Mouse (Mus musculus) gastrocnemius, adult 8-10 months (tissue): ENCODE data around the gene Wfs1. TPM values are rescaled to one million over a fixed set of nuclear protein-coding genes. Genes with fewer than 3 reads are reported as not detected.
"Not testable (repeated sequence)": the region's sequence is repeated elsewhere in the genome, so short reads cannot be mapped to it uniquely, and the experiment has no call there.

Source experiments
- DNase-seq, 2 experiments: peaks; one replicate each; pipeline ENCODE4 v3.0.0; 2022; ENCODE audit warnings: low spot score in 2 of 2
- total RNA-seq, 4 experiments: library from RNA; stranded (reverse); gene quantifications; 2 replicates each; pipeline ENCODE4 v1.2.4; 2022

Wfs1 gene
- total RNA-seq: 10 to 100 TPM; 51.3 to 68.1 (median 58.9) TPM

- DNase-seq: peak; percentile 97 to 99
These were observed at the start of gene Wfs1 for GRCm38 (mm10) chr5:36988781-36989624. Gene Wfs1, minus strand, starts transcription at chr5:36989205.

- DNase-seq: no peak
These were observed 47.9 kb upstream of the Wfs1 start for GRCm38 (mm10) chr5:37036884-37037283.

- no peak for DNase-seq
These were observed 46.9 kb upstream of the Wfs1 start for GRCm38 (mm10) chr5:37035896-37036295.

- DNase-seq: no peak
These were observed 46.2 kb upstream of the Wfs1 start for GRCm38 (mm10) chr5:37035192-37035591.

GRCm38 (mm10) chr5:37030753-37031152 lies 41.7 kb upstream of the Wfs1 start:
- DNase-seq: no peak

- no peak for DNase-seq
These were observed 40.4 kb upstream of the Wfs1 start for GRCm38 (mm10) chr5:37029326-37029905.

GRCm38 (mm10) chr5:37028486-37029311 lies 39.7 kb upstream of the Wfs1 start:
- DNase-seq: no peak

GRCm38 (mm10) chr5:37028104-37028485 lies 39.1 kb upstream of the Wfs1 start:
- peak in 1 of 2 experiments; percentile 18 for DNase-seq

GRCm38 (mm10) chr5:37027701-37028100 lies 38.7 kb upstream of the Wfs1 start:
- DNase-seq: no peak

GRCm38 (mm10) chr5:37017222-37017621 lies 28.2 kb upstream of the Wfs1 start:
- no peak for DNase-seq

GRCm38 (mm10) chr5:37015612-37016310 lies 26.8 kb upstream of the Wfs1 start:
- no peak for DNase-seq

GRCm38 (mm10) chr5:37010666-37011317 lies 21.8 kb upstream of the Wfs1 start:
- DNase-seq: no peak

GRCm38 (mm10) chr5:37009761-37010160 lies 20.8 kb upstream of the Wfs1 start:
- not testable (repeated sequence) for DNase-seq

GRCm38 (mm10) chr5:37002001-37002400 lies 13.0 kb upstream of the Wfs1 start:
- DNase-seq: peak; percentile 31 to 33

GRCm38 (mm10) chr5:37001002-37001401 lies 12.0 kb upstream of the Wfs1 start:
- DNase-seq: no peak

GRCm38 (mm10) chr5:36997996-36998395 lies 9.0 kb upstream of the Wfs1 start:
- DNase-seq: no peak

GRCm38 (mm10) chr5:36996410-36996809 lies 7.4 kb upstream of the Wfs1 start:
- DNase-seq: no peak

- no peak for DNase-seq
These were observed 1.8 kb upstream of the Wfs1 start for GRCm38 (mm10) chr5:36990631-36991350.

- DNase-seq: no peak
These were observed 1.2 kb upstream of the Wfs1 start for GRCm38 (mm10) chr5:36990196-36990595.

- no peak for DNase-seq
These were observed 596 bp upstream of the Wfs1 start for GRCm38 (mm10) chr5:36989625-36989977.
